Mouse (Mus musculus) stomach, postnatal 0 days (tissue): ENCODE measurements at regions not wholly inside any gene's neighbourhood (a gene's known extent, or its start where the extent isn't known, plus 50 kb on each side); places are given as distances from the start of the nearest gene placed in this dataset.

Experiments
- CTCF ChIP-seq: IDR thresholded peaks from 2 replicates; pipeline ENCODE4 v1.5.1; 2016; ENCODE audit warnings: antibody characterized with exemption, low read depth, mild to moderate bottlenecking, moderate library complexity
- EP300 ChIP-seq: optimal IDR thresholded peaks from 2 replicates; pipeline ENCODE3; 2016; ENCODE audit warnings: antibody characterized with exemption

DNA sequence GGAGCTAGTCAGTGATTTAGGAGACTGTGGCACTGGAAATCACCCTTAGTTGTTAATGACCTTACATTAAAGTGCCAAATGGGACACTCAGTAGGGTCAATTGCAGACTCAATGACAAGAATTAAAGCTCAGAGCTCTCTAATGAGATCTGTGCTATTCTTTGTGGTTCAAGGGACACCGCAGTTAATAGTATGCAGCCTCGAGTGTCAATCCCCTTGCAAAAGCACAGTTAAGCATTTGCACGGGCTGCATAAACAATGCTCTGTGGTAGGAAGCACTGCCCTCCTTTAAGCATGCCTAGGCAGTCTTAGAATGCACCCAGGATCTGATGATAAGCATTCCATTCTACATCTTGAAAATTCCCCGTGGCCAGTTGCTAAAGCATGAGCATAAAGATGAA, 221.5 kb downstream of the Nova1 start:
- TF ChIP-seq CTCF: no peak
- no peak for TF ChIP-seq EP300
